Mouse (Mus musculus) heart, embryonic 14.5 days (tissue): ENCODE data around the gene Cc2d2b. TPM values are rescaled to one million over a fixed set of nuclear protein-coding genes. Genes with fewer than 3 reads are reported as not detected.
A peak's percentile ranks its signal among the peaks of the same experiment; 100 is the strongest.

Source experiments
- ATAC-seq: fragments of 200-750 bp; cut with Nextera tagmentation; 2 replicates; pipeline ENCODE4 v1.8.0; 2017; ENCODE audit warnings: low read depth, moderate TSS enrichment; ENCODE audit not compliant: insufficient number of reproducible peaks, insufficient read depth, low FRiP score
- H3K27ac ChIP-seq, 2 experiments: fragments of 200-500 bp in 1 of 2; fragments of 300-500 bp in 1 of 2; sonication (generic) in 1 of 2; replicated peaks in 1 of 2; 2 replicates each; pipeline ENCODE4 v1.5.1; 2012 to 2014; ENCODE audit warnings: low read depth in 2 of 2, low read length in 2 of 2, control low read depth in 1 of 2, mild to moderate bottlenecking in 1 of 2, mixed read lengths in 1 of 2; ENCODE audit not compliant: control insufficient read depth in 1 of 2, insufficient read depth in 1 of 2
- H3K27me3 ChIP-seq: fragments of 300-500 bp; sonication (generic); 2 replicates; pipeline ENCODE4 v1.6.1; 2014; ENCODE audit warnings: mild to moderate bottlenecking, low read length, control low read depth; ENCODE audit not compliant: control insufficient read depth, insufficient read depth
- H3K36me3 ChIP-seq: fragments of 300-500 bp; sonication (generic); 2 replicates; pipeline ENCODE4 v1.6.1; 2014; ENCODE audit warnings: mild to moderate bottlenecking, control low read depth, low read length, mixed read lengths; ENCODE audit not compliant: control insufficient read depth, insufficient read depth
- H3K4me1 ChIP-seq, 2 experiments: fragments of 200-500 bp in 1 of 2; fragments of 300-500 bp in 1 of 2; sonication (generic) in 1 of 2; 2 replicates each; pipeline ENCODE4 v1.6.1; 2012 to 2014; ENCODE audit warnings: low read length in 2 of 2, control low read depth in 1 of 2, mixed read lengths in 1 of 2; ENCODE audit not compliant: control insufficient read depth in 2 of 2, insufficient read depth in 2 of 2
- H3K4me2 ChIP-seq: fragments of 300-500 bp; sonication (generic); 2 replicates; pipeline ENCODE4 v1.6.1; 2014; ENCODE audit warnings: mild to moderate bottlenecking, low read length
- H3K4me3 ChIP-seq, 2 experiments: fragments of 200-500 bp in 1 of 2; fragments of 300-500 bp in 1 of 2; sonication (generic) in 1 of 2; 2 replicates each; pipeline ENCODE4 v1.5.1; 2012 to 2014; ENCODE audit warnings: low read length in 2 of 2, mild to moderate bottlenecking in 2 of 2, control low read depth in 1 of 2, low read depth in 1 of 2, moderate library complexity in 1 of 2; ENCODE audit not compliant: control insufficient read depth in 1 of 2, insufficient read depth in 1 of 2
- H3K9ac ChIP-seq: fragments of 300-500 bp; sonication (generic); 2 replicates; pipeline ENCODE4 v1.6.1; 2014; ENCODE audit warnings: mild to moderate bottlenecking, low read length
- H3K9me3 ChIP-seq: fragments of 300-500 bp; sonication (generic); 2 replicates; pipeline ENCODE4 v1.6.1; 2016; ENCODE audit warnings: low read length, control low read depth; ENCODE audit not compliant: control insufficient read depth
- WGBS: fragments of 180-500 bp; shearing (Covaris S2); extraction: QIAGEN DNeasy Blood & Tissue Kit; methylation state at CpG from one replicate; pipeline ENCODE4 v1.1.7; 2014; 5-methylcytosine and 5-hydroxymethylcytosine counted together
- polyA plus RNA-seq: library from polyadenylated mRNA; unstranded; fragments of >200 nt; fragmentation: Nextera tagmentation; extraction: Ambion mirVana; gene quantifications from 2 replicates; pipeline ENCODE4 v1.2.1, GENCODE M21; 2014

The Cc2d2b gene
- 0.30 TPM in 1 of 2 replicates, not detected in the other for polyA plus RNA-seq

- H3K27ac ChIP-seq, result no peak within 1 kb of the TSS
- no peaks in the 10 kb centered on the region for H3K9me3 ChIP-seq
- no peak within 1 kb of the TSS for H3K4me3 ChIP-seq
- H3K9ac ChIP-seq, result no peak within 1 kb of the TSS
- H3K27me3 ChIP-seq, result no peaks in the 10 kb centered on the region; the same call in 1 of the 2 replicates
- peak within 1 kb of the TSS; percentile 37; the same call in 1 of the 2 replicates for H3K4me2 ChIP-seq
- H3K36me3 ChIP-seq, result no peaks in the 10 kb centered on the region
- 41% methylated on average over 17 of the region's 17 CpGs for WGBS
- no peaks in the 10 kb centered on the region for H3K4me1 ChIP-seq
- no peak for ATAC-seq
Observed at GRCm38 (mm10) chr19:40748559-40748958, at the start of gene Cc2d2b. TSS of gene Cc2d2b (plus strand) at chr19:40748753.

GRCm38 (mm10) chr19:40699816-40700215 is 48.7 kb upstream of the Cc2d2b start:
- H3K4me1 ChIP-seq, result peaks cover 3 to 4% of the 10 kb centered on the region in 2 experiments; a peak in 2 of 4 replicates
- 77% methylated on average over 5 of the region's 5 CpGs for WGBS
- ATAC-seq, result no peak
- no peak overlapping the region for H3K4me2 ChIP-seq
- no peak overlapping the region for H3K9ac ChIP-seq
- H3K9me3 ChIP-seq, result no peaks in the 10 kb centered on the region
- no peaks in the 10 kb centered on the region for H3K27me3 ChIP-seq
- no peak overlapping the region for H3K27ac ChIP-seq
- H3K36me3 ChIP-seq, result no peaks in the 10 kb centered on the region
- H3K4me3 ChIP-seq, result no peak overlapping the region

- Histone ChIP-seq H3K27me3 (no peaks in the 10 kb centered on the region), H3K9me3 (no peaks in the 10 kb centered on the region), H3K4me2 (no peak overlapping the region), H3K27ac (no peak overlapping the region), H3K36me3 (no peaks in the 10 kb centered on the region), H3K4me3 (no peak overlapping the region), H3K9ac (no peak overlapping the region), H3K4me1 (peaks cover 3 to 4% of the 10 kb centered on the region in 2 experiments; a peak in 2 of 4 replicates)
- WGBS, result 45% methylated on average over 4 of the region's 4 CpGs
- ATAC-seq, result no peak
Observed at GRCm38 (mm10) chr19:40702406-40702805, 46.1 kb upstream of the Cc2d2b start.

GRCm38 (mm10) chr19:40712889-40713628 is 35.5 kb upstream of the Cc2d2b start:
- Histone ChIP-seq H3K4me1 (peaks cover 3 to 7% of the 10 kb centered on the region in 2 experiments; a peak in 2 of 4 replicates), H3K36me3 (no peaks in the 10 kb centered on the region), H3K9ac (no peak overlapping the region), H3K27ac (no peak overlapping the region), H3K27me3 (no peaks in the 10 kb centered on the region), H3K9me3 (no peaks in the 10 kb centered on the region), H3K4me2 (no peak overlapping the region), H3K4me3 (no peak overlapping the region)
- no peak for ATAC-seq
- 70% methylated on average over 15 of the region's 16 CpGs for whole genome bisulfite sequencing

GRCm38 (mm10) chr19:40714700-40715099 is 33.9 kb upstream of the Cc2d2b start:
- Histone ChIP-seq H3K4me1 (peaks cover 3 to 7% of the 10 kb centered on the region in 2 experiments; a peak in 2 of 4 replicates), H3K27me3 (no peaks in the 10 kb centered on the region), H3K9ac (no peak overlapping the region), H3K4me3 (no peak overlapping the region), H3K36me3 (no peaks in the 10 kb centered on the region), H3K27ac (no peak overlapping the region), H3K9me3 (no peaks in the 10 kb centered on the region), H3K4me2 (no peak overlapping the region)
- 78% methylated on average over 5 of the region's 5 CpGs for WGBS
- ATAC-seq, result no peak

- H3K4me1 ChIP-seq, result peaks cover 7 to 9% of the 10 kb centered on the region in 2 experiments; a peak in 3 of 4 replicates
- peak overlapping the region in 1 of 2 experiments; percentile 40; a peak in 2 of 4 replicates for H3K27ac ChIP-seq
- no peak overlapping the region for H3K4me3 ChIP-seq
- no peaks in the 10 kb centered on the region for H3K9me3 ChIP-seq
- no peak overlapping the region for H3K9ac ChIP-seq
- ATAC-seq, result no peak
- no peaks in the 10 kb centered on the region for H3K36me3 ChIP-seq
- no peaks in the 10 kb centered on the region for H3K27me3 ChIP-seq
- 26% methylated on average over 6 of the region's 6 CpGs for WGBS
- H3K4me2 ChIP-seq, result no peak overlapping the region
Observed at GRCm38 (mm10) chr19:40716981-40717380, 31.6 kb upstream of the Cc2d2b start.

GRCm38 (mm10) chr19:40719439-40720105 is 29.0 kb upstream of the Cc2d2b start:
- Histone ChIP-seq H3K9ac (no peak overlapping the region), H3K9me3 (no peaks in the 10 kb centered on the region), H3K27me3 (no peaks in the 10 kb centered on the region), H3K27ac (no peak overlapping the region), H3K4me3 (no peak overlapping the region), H3K4me2 (no peak overlapping the region), H3K4me1 (peaks cover 7 to 9% of the 10 kb centered on the region in 2 experiments; a peak in 3 of 4 replicates), H3K36me3 (no peaks in the 10 kb centered on the region)
- 40% methylated on average over 11 of the region's 11 CpGs for WGBS
- no peak for ATAC-seq
